Mouse (Mus musculus) stomach, embryonic 14.5 days (tissue): ENCODE measurements around the gene Fer. TPM values are rescaled to one million over a fixed set of nuclear protein-coding genes. Genes with fewer than 3 reads are reported as not detected.

ENCODE experiments used
- ATAC-seq: fragments of 200-750 bp; cut with Nextera tagmentation; 2 replicates; pipeline ENCODE4 v1.8.0; 2017; ENCODE audit warnings: low read depth, moderate TSS enrichment; ENCODE audit not compliant: insufficient number of reproducible peaks, insufficient read depth, low FRiP score
- H3K27ac ChIP-seq: fragments of 300-500 bp; sonication (generic); 2 replicates; pipeline ENCODE4 v1.5.1; 2014; ENCODE audit warnings: mild to moderate bottlenecking, low read length, moderate library complexity, mixed read lengths
- H3K27me3 ChIP-seq: fragments of 300-500 bp; sonication (generic); 2 replicates; pipeline ENCODE4 v1.6.1; 2014; ENCODE audit warnings: low read length, control low read depth, mixed read lengths; ENCODE audit not compliant: control insufficient read depth, insufficient read depth
- H3K36me3 ChIP-seq: fragments of 300-500 bp; sonication (generic); 2 replicates; pipeline ENCODE4 v1.6.1; 2014; ENCODE audit warnings: mild to moderate bottlenecking, control low read depth, low read length, moderate library complexity, mixed read lengths; ENCODE audit not compliant: control insufficient read depth, insufficient read depth
- H3K4me1 ChIP-seq: fragments of 300-500 bp; sonication (generic); 2 replicates; pipeline ENCODE4 v1.6.1; 2014; ENCODE audit warnings: low read length, control low read depth, mixed read lengths; ENCODE audit not compliant: control insufficient read depth, insufficient read depth
- H3K4me2 ChIP-seq: fragments of 300-500 bp; sonication (generic); replicated peaks from 2 replicates; pipeline ENCODE4 v1.6.1; 2014; ENCODE audit warnings: low read depth, low read length, control low read depth
- H3K4me3 ChIP-seq: fragments of 300-500 bp; sonication (generic); 2 replicates; pipeline ENCODE4 v1.5.1; 2014; ENCODE audit warnings: low read depth, low read length, control low read depth
- H3K9ac ChIP-seq: fragments of 300-500 bp; sonication (generic); replicated peaks from 2 replicates; pipeline ENCODE4 v1.6.1; 2014; ENCODE audit warnings: low read depth, mild to moderate bottlenecking, control low read depth, low read length, moderate library complexity, mixed read lengths
- H3K9me3 ChIP-seq: fragments of 300-500 bp; sonication (generic); 2 replicates; pipeline ENCODE4 v1.6.1; 2016; ENCODE audit warnings: low read depth, low read length, control low read depth; ENCODE audit not compliant: control insufficient read depth
- WGBS: fragments of 180-500 bp; shearing (Covaris S2); extraction: QIAGEN DNeasy Blood & Tissue Kit; methylation state at CpG from one replicate; pipeline ENCODE4 v1.1.7; 2014; 5-methylcytosine and 5-hydroxymethylcytosine counted together
- polyA plus RNA-seq: library from polyadenylated mRNA; unstranded; fragments of >200 nt; fragmentation: Nextera tagmentation; extraction: Ambion mirVana; gene quantifications from 2 replicates; pipeline ENCODE4 v1.2.1, GENCODE M21; 2014

The Fer gene
- polyA plus RNA-seq, 1 experiment from 2014 or later, result 34.3 TPM

- H3K36me3 ChIP-seq, result no peaks in the 10 kb centered on the region
- no peak overlapping the region for H3K9ac ChIP-seq
- H3K9me3 ChIP-seq, result no peaks in the 10 kb centered on the region
- H3K27ac ChIP-seq, result no peak overlapping the region
- H3K4me1 ChIP-seq, result no peaks in the 10 kb centered on the region
- WGBS, result 76% methylated on average over 4 of the region's 4 CpGs
- no peaks in the 10 kb centered on the region for H3K27me3 ChIP-seq
- ATAC-seq, result no peak
- H3K4me3 ChIP-seq, result no peak overlapping the region
- no peak overlapping the region for H3K4me2 ChIP-seq
These were observed 17.1 kb downstream of the Fer start for GRCm38 (mm10) chr17:63880009-63880408.

GRCm38 (mm10) chr17:63886988-63887387 lies 24.1 kb downstream of the Fer start:
- Histone ChIP-seq H3K4me1 (no peaks in the 10 kb centered on the region), H3K27me3 (no peaks in the 10 kb centered on the region), H3K27ac (no peak overlapping the region), H3K9ac (no peak overlapping the region), H3K36me3 (no peaks in the 10 kb centered on the region), H3K4me3 (no peak overlapping the region), H3K9me3 (no peaks in the 10 kb centered on the region), H3K4me2 (no peak overlapping the region)
- no peak for ATAC-seq
- 92% methylated on average over 2 of the region's 2 CpGs for WGBS

GRCm38 (mm10) chr17:63890611-63891010 lies 27.7 kb downstream of the Fer start:
- Histone ChIP-seq H3K36me3 (no peaks in the 10 kb centered on the region), H3K4me2 (no peak overlapping the region), H3K9me3 (no peaks in the 10 kb centered on the region), H3K27me3 (no peaks in the 10 kb centered on the region), H3K4me3 (no peak overlapping the region), H3K27ac (no peak overlapping the region), H3K4me1 (no peaks in the 10 kb centered on the region), H3K9ac (no peak overlapping the region)
- ATAC-seq, result no peak

GRCm38 (mm10) chr17:63895829-63896228 lies 33.0 kb downstream of the Fer start:
- no peaks in the 10 kb centered on the region for H3K36me3 ChIP-seq
- H3K4me1 ChIP-seq, result no peaks in the 10 kb centered on the region
- no peak for ATAC-seq
- no peaks in the 10 kb centered on the region for H3K27me3 ChIP-seq
- no peak overlapping the region for H3K4me3 ChIP-seq
- 70% methylated on average over 3 of the region's 3 CpGs for WGBS
- H3K4me2 ChIP-seq, result no peak overlapping the region
- no peaks in the 10 kb centered on the region for H3K9me3 ChIP-seq
- H3K27ac ChIP-seq, result no peak overlapping the region
- no peak overlapping the region for H3K9ac ChIP-seq

DNA sequence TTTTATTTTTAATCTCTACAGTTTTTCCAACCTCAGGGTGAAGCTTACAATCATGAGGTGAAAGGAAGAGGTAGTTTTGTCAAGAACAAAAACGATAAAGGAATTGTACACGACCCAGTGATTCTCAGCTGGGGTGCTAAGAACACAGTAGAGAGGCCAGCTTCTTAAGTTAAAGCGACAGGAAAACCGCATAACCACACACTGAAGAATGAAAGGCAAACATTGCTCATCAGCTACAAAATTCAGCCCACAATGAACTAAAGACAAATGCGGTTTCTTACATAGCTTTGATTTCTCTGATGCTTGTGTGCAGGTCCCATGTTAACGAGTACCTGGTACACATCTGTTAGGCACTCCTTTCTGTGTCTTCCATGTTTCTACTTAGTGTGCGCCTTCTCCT lies 34.2 kb downstream of the Fer start:
- Histone ChIP-seq H3K4me1 (no peaks in the 10 kb centered on the region), H3K9me3 (no peaks in the 10 kb centered on the region), H3K27me3 (no peaks in the 10 kb centered on the region), H3K36me3 (no peaks in the 10 kb centered on the region), H3K4me3 (no peak overlapping the region), H3K4me2 (no peak overlapping the region), H3K27ac (no peak overlapping the region), H3K9ac (no peak overlapping the region)
- no peak for ATAC-seq
- 84% methylated on average over 7 of the region's 7 CpGs for WGBS

DNA sequence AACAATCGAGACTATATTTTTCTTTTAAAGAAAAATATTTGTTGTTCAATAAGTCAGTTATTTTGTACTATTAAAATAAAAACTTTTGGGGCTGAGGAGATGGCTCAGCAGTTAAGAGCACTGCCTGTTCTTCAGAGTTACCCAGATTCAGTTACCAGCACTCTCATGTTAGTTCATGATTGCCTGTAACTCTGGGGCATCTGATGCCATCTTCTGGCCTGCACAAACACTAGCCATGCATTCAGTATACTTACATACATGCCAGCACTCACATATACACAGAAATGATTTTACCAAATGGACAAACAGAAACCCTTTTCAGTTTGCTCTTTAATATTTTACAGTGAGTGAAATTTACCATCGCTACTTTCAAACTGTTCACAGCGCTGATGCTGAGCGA lies 46.4 kb downstream of the Fer start:
- 94% methylated on average over 4 of the region's 4 CpGs for WGBS
- Histone ChIP-seq H3K27ac (no peak overlapping the region), H3K9me3 (no peaks in the 10 kb centered on the region)

GRCm38 (mm10) chr17:63921601-63922203 lies 58.8 kb downstream of the Fer start:
- Histone ChIP-seq H3K27ac (no peak overlapping the region), H3K27me3 (no peaks in the 10 kb centered on the region), H3K9me3 (no peaks in the 10 kb centered on the region), H3K4me2 (no peak overlapping the region), H3K9ac (no peak overlapping the region), H3K4me3 (no peak overlapping the region), H3K36me3 (no peaks in the 10 kb centered on the region), H3K4me1 (no peaks in the 10 kb centered on the region)
- WGBS, result 56% methylated on average over 6 of the region's 6 CpGs
- no peak for ATAC-seq

More for the DNA sequence above, 46.4 kb downstream of the Fer start:
- Histone ChIP-seq H3K4me3 (no peak overlapping the region), H3K27me3 (no peaks in the 10 kb centered on the region), H3K9ac (no peak overlapping the region), H3K4me2 (no peak overlapping the region), H3K36me3 (no peaks in the 10 kb centered on the region), H3K4me1 (no peaks in the 10 kb centered on the region)
- ATAC-seq, result no peak

DNA sequence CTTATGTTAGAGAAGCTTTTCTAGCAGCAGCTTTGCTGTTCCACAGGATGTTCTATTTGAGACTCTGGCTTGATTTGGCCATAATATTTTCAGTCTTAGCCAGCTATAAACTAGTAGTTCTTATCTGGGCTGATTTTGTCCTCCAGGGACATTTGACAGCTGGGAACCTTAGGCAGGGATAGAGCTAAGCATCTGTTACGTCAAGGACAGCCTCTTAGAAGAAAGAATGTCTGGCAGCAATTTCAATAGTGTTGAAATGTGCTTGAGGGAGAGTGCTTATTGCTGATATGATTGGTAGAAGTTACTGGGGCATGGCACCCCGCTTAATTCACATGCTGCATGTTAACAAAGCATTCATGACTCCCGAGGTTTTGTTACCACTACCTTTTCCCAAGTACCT lies 62.7 kb downstream of the Fer start:
- no peak for ATAC-seq
- 78% methylated on average over 3 of the region's 3 CpGs for WGBS
- H3K9ac ChIP-seq, result no peak overlapping the region

DNA sequence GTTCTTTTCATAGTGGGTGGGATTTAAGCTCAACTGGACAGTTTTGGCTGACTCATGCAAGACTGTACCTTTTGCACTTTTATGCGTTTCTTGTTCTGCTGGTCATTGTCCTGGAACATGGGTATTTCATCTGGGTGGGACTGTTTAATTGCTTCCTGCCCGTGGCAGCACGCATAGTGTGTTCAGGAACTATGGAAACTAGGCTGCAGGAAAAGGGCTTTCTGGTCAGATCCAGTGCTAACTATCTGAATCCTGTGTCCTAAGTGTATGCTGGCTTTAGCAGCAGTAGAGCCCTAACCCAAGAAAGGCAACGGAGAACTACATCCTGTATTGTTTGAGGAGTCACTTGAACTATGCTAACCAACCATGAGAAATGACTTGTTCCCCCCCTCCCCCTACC lies 67.8 kb downstream of the Fer start:
- H3K27ac ChIP-seq, result no peak overlapping the region
- ATAC-seq, result no peak
- no peaks in the 10 kb centered on the region for H3K27me3 ChIP-seq
- 62% methylated on average over 4 of the region's 4 CpGs for WGBS
- no peaks in the 10 kb centered on the region for H3K9me3 ChIP-seq
- H3K4me1 ChIP-seq, result no peaks in the 10 kb centered on the region
- no peaks in the 10 kb centered on the region; the same call in 1 of the 2 replicates for H3K36me3 ChIP-seq
- H3K4me2 ChIP-seq, result no peak overlapping the region
- no peak overlapping the region for H3K9ac ChIP-seq
- H3K4me3 ChIP-seq, result no peak overlapping the region

More for the DNA sequence above, 62.7 kb downstream of the Fer start:
- Histone ChIP-seq H3K27ac (no peak overlapping the region), H3K27me3 (no peaks in the 10 kb centered on the region), H3K4me3 (no peak overlapping the region), H3K9me3 (no peaks in the 10 kb centered on the region), H3K36me3 (no peaks in the 10 kb centered on the region), H3K4me2 (no peak overlapping the region), H3K4me1 (no peaks in the 10 kb centered on the region)
